Mouse (Mus musculus): ENCODE data around the gene Magi1. TPM values are rescaled to one million over a fixed set of nuclear protein-coding genes. Genes with fewer than 3 reads are reported as not detected.

Magi1 gene
- polyA plus RNA-seq, 1 experiment, result 158 TPM

DNA sequence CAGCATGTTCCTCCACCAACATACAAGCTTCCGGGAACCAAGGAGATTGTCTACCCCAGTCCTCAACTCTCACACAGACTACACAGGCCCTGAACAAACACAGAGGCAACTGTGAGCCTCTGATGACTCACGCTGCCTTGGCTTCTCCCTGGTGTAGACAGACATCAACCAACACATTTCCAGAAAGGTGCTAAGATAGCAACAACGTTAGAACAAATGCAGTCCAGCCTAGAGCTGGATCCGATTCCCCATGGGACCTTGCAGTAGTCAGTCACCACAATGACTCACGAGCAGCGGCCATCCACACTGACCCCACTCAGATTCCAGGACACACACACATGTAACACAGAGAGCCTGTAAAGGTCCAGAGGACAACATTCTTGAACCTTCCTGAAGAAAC, 42.5 kb downstream of the Magi1 start:
- no peak for TF ChIP-seq POLR2A (IDR thresholded peaks at IDR 0.05; ENCODE audit: insufficient read depth, low read depth, low read length)
- TF ChIP-seq CTCF (IDR thresholded peaks at IDR 0.05; ENCODE audit: insufficient read depth, low read depth, low read length), result no peak
- Histone ChIP-seq H3K4me3 (ENCODE audit: insufficient read depth, low read depth, low read length) (no peak overlapping the region), H3K4me1 (ENCODE audit: control insufficient read depth, insufficient read depth, low read length) (no peaks in the 10 kb centered on the region), H3K27ac (ENCODE audit: insufficient read depth, low read depth, low read length) (no peak overlapping the region)
- 88% methylated on average over 6 of the region's 6 CpGs for WGBS

DNA sequence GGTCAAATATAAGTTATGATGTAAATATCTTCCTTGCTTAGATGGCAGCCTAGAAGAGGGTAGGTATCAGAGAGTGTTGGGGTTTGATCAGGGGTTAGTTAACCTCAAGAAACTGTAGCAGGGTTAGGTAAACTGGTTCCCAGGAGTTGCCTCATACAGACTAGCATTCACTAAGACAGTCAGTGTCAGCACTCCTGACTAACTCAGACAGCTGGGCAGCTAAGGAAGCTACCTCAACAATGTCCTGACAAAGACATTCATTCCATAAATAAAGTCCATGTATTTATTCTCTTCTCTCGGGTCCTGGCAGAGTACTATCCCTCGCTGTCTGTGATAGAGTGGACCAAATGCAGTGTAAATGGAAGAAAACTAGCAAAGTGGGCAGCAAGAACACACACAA, 45.1 kb downstream of the Magi1 start:
- TF ChIP-seq CTCF (IDR thresholded peaks at IDR 0.05; ENCODE audit: insufficient read depth, low read depth, low read length), result no peak
- no peak for TF ChIP-seq POLR2A (IDR thresholded peaks at IDR 0.05; ENCODE audit: insufficient read depth, low read depth, low read length)
- no peaks in the 10 kb centered on the region for H3K4me1 ChIP-seq (ENCODE audit: control insufficient read depth, insufficient read depth, low read length)
- WGBS, result 85% methylated on average over 2 of the region's 2 CpGs
- H3K27ac ChIP-seq (ENCODE audit: insufficient read depth, low read depth, low read length), result no peak overlapping the region
- H3K4me3 ChIP-seq (ENCODE audit: insufficient read depth, low read depth, low read length), result no peak overlapping the region

DNA sequence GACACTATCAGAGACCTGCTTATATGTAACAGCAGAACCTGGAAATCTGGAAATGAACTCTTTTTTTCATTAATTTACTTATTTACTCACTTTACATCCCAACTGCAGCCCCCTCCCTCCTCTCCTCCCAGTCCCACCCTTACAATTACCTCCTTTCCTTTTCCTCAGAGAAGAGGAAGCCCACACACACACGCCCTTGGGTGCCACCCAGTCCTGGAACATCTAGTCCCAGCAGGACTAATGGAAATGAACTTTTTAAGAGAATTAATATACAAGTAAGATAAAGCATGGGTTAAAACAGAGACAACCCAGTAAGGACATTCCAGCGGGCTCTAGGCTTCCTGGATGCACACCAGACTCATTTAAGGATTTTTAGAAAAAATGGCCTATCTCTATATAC, 46.8 kb downstream of the Magi1 start:
- TF ChIP-seq POLR2A (IDR thresholded peaks at IDR 0.05; ENCODE audit: insufficient read depth, low read depth, low read length) (no peak), CTCF (IDR thresholded peaks at IDR 0.05; ENCODE audit: insufficient read depth, low read depth, low read length) (no peak)
- Histone ChIP-seq H3K27ac (ENCODE audit: insufficient read depth, low read depth, low read length) (no peak overlapping the region), H3K4me3 (ENCODE audit: insufficient read depth, low read depth, low read length) (no peak overlapping the region), H3K4me1 (ENCODE audit: control insufficient read depth, insufficient read depth, low read length) (no peaks in the 10 kb centered on the region)
- WGBS, result 76% methylated on average over 2 of the region's 2 CpGs

DNA sequence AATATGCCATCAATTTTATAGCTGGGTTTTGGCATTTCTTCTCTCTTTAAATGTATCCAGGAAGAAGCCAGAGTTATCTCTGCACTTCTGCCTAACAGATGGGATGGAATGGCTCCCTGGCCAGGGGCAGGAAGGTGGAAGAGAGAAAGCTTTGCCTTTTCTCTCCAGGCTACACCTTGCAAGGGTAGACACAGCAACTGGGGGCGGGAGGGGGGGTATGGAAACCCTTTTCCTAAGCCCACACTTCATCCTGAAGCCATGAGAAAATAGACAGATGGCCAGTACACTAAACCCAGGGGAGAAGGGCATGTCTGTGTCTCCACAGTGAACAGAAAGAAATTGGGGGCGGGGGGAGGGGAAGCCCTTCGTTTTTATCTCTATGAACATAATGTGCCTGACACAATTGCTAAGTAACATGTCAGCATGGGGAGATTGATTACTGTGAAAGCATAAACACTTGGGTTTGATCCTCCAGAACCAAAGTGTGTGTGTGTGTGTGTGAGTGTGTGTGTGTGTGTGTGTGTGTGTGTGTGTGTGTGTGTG, 51.4 kb downstream of the Magi1 start:
- no peak overlapping the region for H3K27ac ChIP-seq (ENCODE audit: insufficient read depth, low read depth, low read length)
- no peaks in the 10 kb centered on the region for H3K4me1 ChIP-seq (ENCODE audit: control insufficient read depth, insufficient read depth, low read length)
- H3K4me3 ChIP-seq (ENCODE audit: insufficient read depth, low read depth, low read length), result no peak overlapping the region
- 73% methylated on average over 3 of the region's 3 CpGs for WGBS
- no peak for TF ChIP-seq CTCF (IDR thresholded peaks at IDR 0.05; ENCODE audit: insufficient read depth, low read depth, low read length)
- no peak for TF ChIP-seq POLR2A (IDR thresholded peaks at IDR 0.05; ENCODE audit: insufficient read depth, low read depth, low read length)

GRCm38 (mm10) chr6:94231831-94232230, 51.9 kb downstream of the Magi1 start:
- Histone ChIP-seq H3K27ac (ENCODE audit: insufficient read depth, low read depth, low read length) (no peak overlapping the region), H3K4me1 (ENCODE audit: control insufficient read depth, insufficient read depth, low read length) (no peaks in the 10 kb centered on the region), H3K4me3 (ENCODE audit: insufficient read depth, low read depth, low read length) (no peak overlapping the region)
- TF ChIP-seq CTCF (IDR thresholded peaks at IDR 0.05; ENCODE audit: insufficient read depth, low read depth, low read length) (no peak), POLR2A (IDR thresholded peaks at IDR 0.05; ENCODE audit: insufficient read depth, low read depth, low read length) (no peak)
- WGBS, result 73% methylated on average over 4 of the region's 4 CpGs

GRCm38 (mm10) chr6:94231367-94231766, 52.4 kb downstream of the Magi1 start:
- TF ChIP-seq CTCF (IDR thresholded peaks at IDR 0.05; ENCODE audit: insufficient read depth, low read depth, low read length), result no peak
- TF ChIP-seq POLR2A (IDR thresholded peaks at IDR 0.05; ENCODE audit: insufficient read depth, low read depth, low read length), result no peak
- H3K4me1 ChIP-seq (ENCODE audit: control insufficient read depth, insufficient read depth, low read length), result no peaks in the 10 kb centered on the region
- H3K4me3 ChIP-seq (ENCODE audit: insufficient read depth, low read depth, low read length), result no peak overlapping the region
- 51% methylated on average over 7 of the region's 7 CpGs for WGBS
- H3K27ac ChIP-seq (ENCODE audit: insufficient read depth, low read depth, low read length), result no peak overlapping the region

- WGBS, result 67% methylated on average over 3 of the region's 3 CpGs
- H3K4me1 ChIP-seq (ENCODE audit: control insufficient read depth, insufficient read depth, low read length), result 0 out of 2 replicates have a peak, but pooled peaks cover 2% of the 10 kb centered on the region
- TF ChIP-seq CTCF (IDR thresholded peaks at IDR 0.05; ENCODE audit: insufficient read depth, low read depth, low read length) (no peak), POLR2A (IDR thresholded peaks at IDR 0.05; ENCODE audit: insufficient read depth, low read depth, low read length) (no peak)
- no peak overlapping the region for H3K27ac ChIP-seq (ENCODE audit: insufficient read depth, low read depth, low read length)
- no peak overlapping the region for H3K4me3 ChIP-seq (ENCODE audit: insufficient read depth, low read depth, low read length)
These were observed 52.8 kb downstream of the Magi1 start for GRCm38 (mm10) chr6:94230918-94231317.

DNA sequence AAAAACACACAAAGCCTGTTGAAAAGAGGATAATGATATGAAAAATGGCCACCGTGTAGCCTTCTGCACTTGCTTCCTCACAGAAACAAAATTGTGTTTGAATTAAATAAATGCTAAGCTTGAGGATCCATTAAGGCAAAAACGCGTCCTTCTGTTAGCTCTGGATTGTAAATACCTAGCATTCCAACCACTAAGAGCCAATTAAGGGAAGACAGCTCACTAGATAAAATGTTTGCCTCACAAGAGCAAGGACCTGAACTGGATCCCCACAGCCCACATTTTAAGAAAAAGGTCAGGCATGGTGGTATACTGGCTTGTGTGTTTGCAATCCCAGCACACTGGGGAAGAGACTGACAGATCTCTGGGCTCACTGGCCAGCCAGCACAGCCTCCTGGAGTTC, 53.6 kb downstream of the Magi1 start:
- no peak for TF ChIP-seq POLR2A (IDR thresholded peaks at IDR 0.05; ENCODE audit: insufficient read depth, low read depth, low read length)
- no peak for TF ChIP-seq CTCF (IDR thresholded peaks at IDR 0.05; ENCODE audit: insufficient read depth, low read depth, low read length)
- Histone ChIP-seq H3K4me3 (ENCODE audit: insufficient read depth, low read depth, low read length) (no peak overlapping the region), H3K27ac (ENCODE audit: insufficient read depth, low read depth, low read length) (no peak overlapping the region), H3K4me1 (ENCODE audit: control insufficient read depth, insufficient read depth, low read length) (peaks cover 3% of the 10 kb centered on the region)
- WGBS, result 85% methylated on average over 3 of the region's 3 CpGs

DNA sequence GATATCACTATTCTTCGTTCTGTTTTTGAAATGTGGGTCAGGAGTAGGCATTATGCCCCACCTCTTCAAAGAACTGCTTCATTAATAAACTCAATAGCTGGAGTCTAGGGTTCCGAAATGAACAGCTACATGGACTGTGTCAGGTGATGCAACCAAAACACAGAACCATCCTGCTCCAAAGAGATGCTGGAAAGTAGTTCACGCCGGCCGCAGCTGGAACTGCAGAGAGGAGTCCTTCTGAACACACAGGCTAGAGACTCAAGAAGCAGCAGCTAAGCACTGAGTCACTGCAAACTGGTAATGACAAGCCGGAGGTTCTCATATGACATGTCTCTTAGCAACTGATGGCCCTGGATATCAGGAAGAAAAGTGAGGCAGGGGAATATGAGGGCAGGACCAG, 57.5 kb downstream of the Magi1 start:
- TF ChIP-seq CTCF (IDR thresholded peaks at IDR 0.05; ENCODE audit: insufficient read depth, low read depth, low read length) (no peak), POLR2A (IDR thresholded peaks at IDR 0.05; ENCODE audit: insufficient read depth, low read depth, low read length) (no peak)
- peaks cover 5% of the 10 kb centered on the region for H3K4me1 ChIP-seq (ENCODE audit: control insufficient read depth, insufficient read depth, low read length)
- H3K27ac ChIP-seq (ENCODE audit: insufficient read depth, low read depth, low read length), result no peak overlapping the region
- 61% methylated on average over 6 of the region's 6 CpGs for WGBS
- no peak overlapping the region for H3K4me3 ChIP-seq (ENCODE audit: insufficient read depth, low read depth, low read length)

- 38% methylated on average over 3 of the region's 3 CpGs for WGBS
- H3K27ac ChIP-seq (ENCODE audit: insufficient read depth, low read depth, low read length), result no peak overlapping the region
- no peak overlapping the region for H3K4me3 ChIP-seq (ENCODE audit: insufficient read depth, low read depth, low read length)
- TF ChIP-seq POLR2A (IDR thresholded peaks at IDR 0.05; ENCODE audit: insufficient read depth, low read depth, low read length), result no peak
- TF ChIP-seq CTCF (IDR thresholded peaks at IDR 0.05; ENCODE audit: insufficient read depth, low read depth, low read length), result no peak
- H3K4me1 ChIP-seq (ENCODE audit: control insufficient read depth, insufficient read depth, low read length), result peaks cover 5% of the 10 kb centered on the region
These were observed 57.9 kb downstream of the Magi1 start for GRCm38 (mm10) chr6:94225832-94226231.

All from olfactory bulb, adult 2 months (tissue).